In genomic region chr10:108705658-108706057, GRCm38 (mm10) we compare ENCODE assay signal across 44 mouse cellular contexts. TPM values are rescaled to one million over a fixed set of nuclear protein-coding genes. Genes with fewer than 3 reads are reported as not detected.
"Had no signal": no experiment of that assay in that cellular context is flagged by ENCODE, and none has a peak within 500 bp of the region (broad histone marks: within the 10 kb centered on the region; RNA-seq: fewer than 3 reads in every experiment).

No protein-coding gene starts in this region.

- H3K27ac ChIP-seq: heart, embryonic 10.5 days; heart, embryonic 13.5 days; heart, embryonic 15.5 days; hindbrain, embryonic 10.5 days; hindbrain, embryonic 12.5 days; hindbrain, embryonic 13.5 days; hindbrain, embryonic 14.5 days; hindbrain, embryonic 15.5 days; hindbrain, postnatal 0 days; intestine, embryonic 15.5 days; kidney, embryonic 15.5 days; kidney, postnatal 0 days; layer of hippocampus, adult 2 months had no signal

- H3K4me3 ChIP-seq: heart, embryonic 10.5 days; heart, embryonic 12.5 days; heart, embryonic 13.5 days; heart, embryonic 15.5 days; hindbrain, embryonic 10.5 days; hindbrain, embryonic 12.5 days; hindbrain, embryonic 13.5 days; hindbrain, embryonic 15.5 days; intestine, embryonic 15.5 days; kidney, embryonic 15.5 days; layer of hippocampus, adult 2 months had no signal

- H3K4me2 ChIP-seq: heart, embryonic 11.5 days; heart, embryonic 12.5 days; heart, embryonic 13.5 days; heart, embryonic 15.5 days; hindbrain, embryonic 12.5 days; hindbrain, embryonic 13.5 days; hindbrain, embryonic 14.5 days; hindbrain, embryonic 15.5 days; intestine, embryonic 15.5 days; kidney, embryonic 15.5 days had no signal

- H3K27me3 ChIP-seq: heart, embryonic 12.5 days; heart, embryonic 13.5 days; heart, embryonic 15.5 days; hindbrain, embryonic 12.5 days; hindbrain, embryonic 13.5 days; hindbrain, embryonic 15.5 days; intestine, embryonic 15.5 days; kidney, embryonic 15.5 days had no signal

- ATAC-seq: hindbrain, embryonic 16.5 days; hindbrain, postnatal 0 days; inflammation-experienced regulatory T-cells, adult 6 months; intestine, embryonic 15.5 days; intestine, embryonic 16.5 days; intestine, postnatal 0 days had no signal

- H3K9me3 ChIP-seq: heart, embryonic 10.5 days; heart, embryonic 12.5 days; heart, embryonic 13.5 days; heart, embryonic 15.5 days; hindbrain, embryonic 10.5 days; hindbrain, embryonic 12.5 days; hindbrain, embryonic 13.5 days; hindbrain, embryonic 15.5 days; intestine, embryonic 15.5 days; kidney, embryonic 15.5 days had no signal

- H3K9ac ChIP-seq: heart, embryonic 12.5 days; heart, embryonic 13.5 days; heart, embryonic 15.5 days; hindbrain, embryonic 12.5 days; hindbrain, embryonic 13.5 days; hindbrain, embryonic 14.5 days; hindbrain, embryonic 15.5 days; intestine, embryonic 15.5 days; kidney, embryonic 15.5 days had no signal

- H3K36me3 ChIP-seq: heart, embryonic 10.5 days; heart, embryonic 12.5 days; heart, embryonic 13.5 days; heart, embryonic 15.5 days; hindbrain, embryonic 10.5 days; hindbrain, embryonic 12.5 days; hindbrain, embryonic 13.5 days; hindbrain, embryonic 15.5 days; intestine, embryonic 15.5 days; kidney, embryonic 15.5 days had no signal

- DNase-seq: heart, postnatal 10 days; heart, postnatal 14 days; heart, postnatal 36 days; heart, postnatal 4 days; kidney, adult 11 months; kidney, adult 18-20 months; kidney, adult 2 months; kidney, adult 8-10 months; kidney, adult 9 months; kidney, postnatal 10 days; kidney, postnatal 14 days; kidney, postnatal 25 days; kidney, postnatal 36 days; kidney, postnatal 4 days; layer of hippocampus, adult 9-11 months; layer of hippocampus, postnatal 36 days had no signal

- H3K4me1 ChIP-seq: heart, embryonic 10.5 days; heart, embryonic 12.5 days; heart, embryonic 13.5 days; heart, embryonic 15.5 days; hindbrain, embryonic 15.5 days; intestine, embryonic 15.5 days; kidney, embryonic 15.5 days had no signal

RNA-seq across cellular contexts. Expression of gene Gm5136, which starts 5.7 kb away (rescaled TPM):
- total RNA-seq: heart, adult 8-10 months; heart, postnatal 10 days; heart, postnatal 14 days; heart, postnatal 25 days; heart, postnatal 36 days; heart, postnatal 4 days; hematopoietic stem cell, adult 5-6 weeks; hindbrain, postnatal 0 days had no signal
- polyA plus RNA-seq: heart, embryonic 10.5 days; heart, embryonic 11.5 days; heart, embryonic 12.5 days; heart, embryonic 13.5 days; heart, embryonic 14.5 days; heart, embryonic 15.5 days; heart, embryonic 16.5 days; heart, postnatal 0 days; hindbrain, embryonic 10.5 days; inflammation-experienced regulatory T-cells, adult 6 months; intestine, embryonic 15.5 days; intestine, embryonic 16.5 days; intestine, postnatal 0 days; kidney, adult 2 months; kidney, embryonic 14.5 days; kidney, embryonic 15.5 days; kidney, embryonic 16.5 days; kidney, postnatal 0 days; large intestine, adult 2 months had no signal
